Mouse (Mus musculus) gastrocnemius, postnatal 14 days (tissue): ENCODE measurements at regions not wholly inside any gene's neighbourhood (a gene's known extent, or its start where the extent isn't known, plus 50 kb on each side); places are given as distances from the start of the nearest gene placed in this dataset.

Source experiments
- DNase-seq: peaks from one replicate; pipeline ENCODE4 v3.0.0; 2021; ENCODE audit warnings: mixed read lengths
- intact Hi-C: fragments of 180-260 bp; cut with DNase I; formaldehyde crosslinking; loops from one replicate; pipeline ENCODE4 v1.15.1; 2025; ENCODE audit warnings: low total_unique reads
- microRNA-seq, 2 experiments: library from miRNA; unstranded; fragments of <30 nt; microRNA quantifications; one replicate each; pipeline ENCODE4 v1.2.0; 2021

DNA sequence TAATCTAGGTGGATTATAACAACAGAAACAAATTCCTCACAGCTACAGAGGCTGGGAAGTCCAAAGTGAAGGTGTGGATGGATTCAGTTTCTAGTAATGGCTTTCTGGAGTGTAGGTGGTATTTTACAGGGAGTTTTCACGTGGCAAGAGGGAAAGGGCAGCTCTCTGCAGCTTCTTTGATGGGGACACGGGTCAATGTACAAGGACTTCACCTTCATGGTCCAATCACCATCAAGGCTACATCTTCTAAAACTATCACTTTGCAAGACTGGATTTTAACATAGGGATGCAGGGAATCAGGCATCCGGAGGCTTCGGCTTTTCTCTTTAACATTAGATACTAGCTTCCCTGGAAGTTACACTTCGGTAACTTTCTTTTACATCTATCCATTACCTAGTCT, 642.4 kb upstream of the Tmpo start:
- no peak for DNase-seq
- intact Hi-C loops, result no loop called here

DNA sequence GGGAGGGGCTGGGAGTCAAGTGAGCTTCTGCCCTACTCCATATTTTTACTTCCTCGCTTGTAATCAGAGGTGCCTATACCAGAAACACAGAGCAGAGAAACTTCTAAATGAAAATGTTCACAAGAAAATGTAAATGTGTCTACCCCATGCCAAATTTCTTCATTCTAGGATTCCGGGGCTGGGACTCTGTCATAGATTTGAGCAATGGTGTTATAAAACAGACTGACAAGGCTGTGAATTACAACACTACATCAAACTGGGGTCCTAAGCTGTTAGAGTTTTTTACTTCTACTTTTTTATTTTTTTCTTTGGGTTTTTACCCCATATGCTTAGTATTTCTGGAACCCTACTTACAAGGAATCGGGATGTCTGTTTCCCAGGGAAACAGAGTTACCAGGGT, 623.8 kb upstream of the Tmpo start:
- no peak for DNase-seq

More for the DNA sequence above, 623.8 kb upstream of the Tmpo start:
- intact Hi-C loops, result no loop called here

Small RNA genes lying in the stretch of these regions (microRNA-seq; reads per million reads assigned to microRNA genes)
- gene Gm22582 (0 reads per million in 2 experiments), gene Mir1251 (0 reads per million in 2 experiments), gene Mir135a-2 (0 reads per million in 2 experiments)
